Comparison of ENCODE assay signal across 10 mouse cellular contexts in the genomic region with DNA sequence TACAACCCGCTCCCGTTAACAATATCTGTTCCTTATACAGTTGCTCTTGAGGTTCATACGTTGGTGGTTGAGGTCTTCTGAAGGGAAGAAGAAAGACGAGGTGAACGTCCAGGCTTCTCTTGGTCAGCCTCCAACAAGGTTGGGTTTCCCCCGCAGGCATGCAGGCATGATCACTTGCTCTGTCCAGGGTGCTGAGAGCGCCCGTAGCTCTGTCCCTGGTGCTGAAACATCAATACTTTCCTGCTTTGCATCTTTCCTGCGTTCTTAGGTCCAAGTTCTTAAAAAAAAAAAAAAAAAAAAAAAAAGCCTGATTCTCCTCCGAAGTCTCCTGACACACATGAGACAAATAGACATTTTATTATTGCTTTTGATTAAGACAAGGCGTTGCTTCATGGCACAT. TPM values are rescaled to one million over a fixed set of nuclear protein-coding genes. Genes with fewer than 3 reads are reported as not detected.
DNase-seq lines count a peak whose midpoint lies in the region; ATAC-seq and TF ChIP-seq lines count a peak whose summit lies in the region.
"Had no signal": no experiment of that assay in that cellular context is flagged by ENCODE, and none has a peak within 500 bp of the region (broad histone marks: within the 10 kb centered on the region; RNA-seq: fewer than 3 reads in every experiment).

No protein-coding gene starts in this region.

- intact Hi-C loops in gastrocnemius, postnatal 36 days (cut with DNase I), result no loop called here

- no peak overlapping the region for H3K27ac ChIP-seq in midbrain, postnatal 0 days (ENCODE audit: low read depth, low read length)

- H3K4me1 ChIP-seq in midbrain, postnatal 0 days (ENCODE audit: insufficient read depth, low read length), result peaks cover 8% of the 10 kb centered on the region

- whole genome bisulfite sequencing in midbrain, postnatal 0 days, result 8% methylated on average over 11 of the region's 11 CpGs

- H3K4me3 ChIP-seq in midbrain, postnatal 0 days (ENCODE audit: low read depth, low read length), result peak overlapping the region; percentile 27; the same call in 1 of the 2 replicates

- no peaks in the 10 kb centered on the region for H3K36me3 ChIP-seq in midbrain, postnatal 0 days (ENCODE audit: insufficient read depth, low read length)

- no peak for TF ChIP-seq CTCF in midbrain, postnatal 0 days (IDR thresholded peaks at IDR 0.05)

- H3K9me3 ChIP-seq in midbrain, postnatal 0 days (ENCODE audit: low read length), result no peaks in the 10 kb centered on the region

- H3K9ac ChIP-seq in midbrain, postnatal 0 days (replicated peaks; ENCODE audit: low read length, poor library complexity, severe bottlenecking), result no peak overlapping the region

- DNase-seq in urinary bladder, adult 18-20 months (ENCODE audit: low spot score in 2 of 2), result peak; percentile 62 to 81
- DNase-seq in urinary bladder, postnatal 10 days (ENCODE audit: low spot score), result no peak
- peak; percentile 80 to 83 for DNase-seq in adrenal gland, postnatal 36 days
- peak; percentile 44 to 72 for DNase-seq in gastrocnemius, postnatal 36 days
- peak; percentile 89 to 92 for DNase-seq in kidney, postnatal 4 days
- DNase-seq in midbrain, postnatal 0 days (ENCODE audit: low spot score), result peak; percentile 27
- peak; percentile 22 to 34 for DNase-seq in thymus, adult 18-20 months

- no peak for ATAC-seq in midbrain, postnatal 0 days (ENCODE audit: low FRiP score)
- ATAC-seq in erythroblast, adult 5-6 weeks (replicated peaks; ENCODE audit: low FRiP score, poor library complexity, severe bottlenecking), result no peak

- H3K27me3 ChIP-seq in midbrain, postnatal 0 days (ENCODE audit: insufficient read depth, low read length), result peaks cover 18% of the 10 kb centered on the region

- peak overlapping the region; percentile 70 for H3K4me2 ChIP-seq in midbrain, postnatal 0 days (ENCODE audit: low read depth, low read length, poor library complexity, severe bottlenecking)

RNA-seq across cellular contexts. Expression of gene Lin28a, which starts 2.0 kb away (rescaled TPM):
- not detected for total RNA-seq in adrenal gland, postnatal 36 days (2021)
- 1 to 10 TPM in 1 of 2 experiments, under 1 TPM in 1; 0.28 to 1.1 TPM for total RNA-seq in gastrocnemius, postnatal 36 days (2021)
- 0.05 and 0.57 TPM in 2 replicates for total RNA-seq in midbrain, postnatal 0 days (2014; rRNA removed)
- polyA plus RNA-seq in midbrain, postnatal 0 days (2015; fragmentation: Nextera tagmentation; extraction: Ambion mirVana), result 0.04 and 0.13 TPM in 2 replicates
- total RNA-seq in erythroblast, adult 5-6 weeks (2015; ENCODE audit: low replicate concordance), result 3.3 TPM in 1 of 2 replicates, not detected in the other
- total RNA-seq in erythroblast, adult 5-6 weeks (2017; ENCODE audit: low replicate concordance), result 6.4 and 8.9 TPM in 2 replicates
- polyA plus RNA-seq: frontal cortex, adult 2 months; lung, embryonic 16.5 days had no signal

RNA-seq across cellular contexts. Expression of gene Dhdds, which starts 19.9 kb away (rescaled TPM):
- 10 to 100 TPM; 42.8 to 53.9 TPM for total RNA-seq in adrenal gland, postnatal 36 days (2021)
- total RNA-seq in gastrocnemius, postnatal 36 days (2021), result 10 to 100 TPM; 10.5 to 10.9 TPM
- total RNA-seq in midbrain, postnatal 0 days (2014; rRNA removed), result 45.6 and 46.2 TPM in 2 replicates
- 38.3 and 42.6 TPM in 2 replicates for polyA plus RNA-seq in midbrain, postnatal 0 days (2015; fragmentation: Nextera tagmentation; extraction: Ambion mirVana)
- 9.6 and 17.3 TPM in 2 replicates for total RNA-seq in erythroblast, adult 5-6 weeks (2015; ENCODE audit: low replicate concordance)
- total RNA-seq in erythroblast, adult 5-6 weeks (2017; ENCODE audit: low replicate concordance), result 6.6 and 12.2 TPM in 2 replicates

RNA-seq across cellular contexts. Expression of gene Zfp683, which starts 33.0 kb away (rescaled TPM):
- total RNA-seq in adrenal gland, postnatal 36 days (2021), result not detected
- not detected for total RNA-seq in gastrocnemius, postnatal 36 days (2021)
- not detected in 2 replicates for total RNA-seq in midbrain, postnatal 0 days (2014; rRNA removed)
- polyA plus RNA-seq in midbrain, postnatal 0 days (2015; fragmentation: Nextera tagmentation; extraction: Ambion mirVana), result not detected in 2 replicates
- total RNA-seq in erythroblast, adult 5-6 weeks (2015; ENCODE audit: low replicate concordance), result not detected in 2 replicates
- total RNA-seq in erythroblast, adult 5-6 weeks (2017; ENCODE audit: low replicate concordance), result not detected in 2 replicates
- polyA plus RNA-seq: frontal cortex, adult 2 months; lung, embryonic 16.5 days had no signal

RNA-seq across cellular contexts. Expression of gene Crybg2, which starts 40.0 kb away (rescaled TPM):
- not detected for total RNA-seq in adrenal gland, postnatal 36 days (2021)
- not detected for total RNA-seq in gastrocnemius, postnatal 36 days (2021)
- total RNA-seq in midbrain, postnatal 0 days (2014; rRNA removed), result 4.2 and 4.5 TPM in 2 replicates
- polyA plus RNA-seq in midbrain, postnatal 0 days (2015; fragmentation: Nextera tagmentation; extraction: Ambion mirVana), result 7.7 and 8.4 TPM in 2 replicates
- total RNA-seq in erythroblast, adult 5-6 weeks (2015; ENCODE audit: low replicate concordance), result not detected in 2 replicates
- not detected in 2 replicates for total RNA-seq in erythroblast, adult 5-6 weeks (2017; ENCODE audit: low replicate concordance)

RNA-seq across cellular contexts. Expression of gene Hmgn2, which starts 52.2 kb away (rescaled TPM):
- total RNA-seq in adrenal gland, postnatal 36 days (2021), result 100 to 1,000 TPM; 130 to 337 TPM
- 10 to 100 TPM; 31.8 to 54.4 TPM for total RNA-seq in gastrocnemius, postnatal 36 days (2021)
- 231 and 262 TPM in 2 replicates for total RNA-seq in midbrain, postnatal 0 days (2014; rRNA removed)
- polyA plus RNA-seq in midbrain, postnatal 0 days (2015; fragmentation: Nextera tagmentation; extraction: Ambion mirVana), result 858 and 919 TPM in 2 replicates
- total RNA-seq in erythroblast, adult 5-6 weeks (2015; ENCODE audit: low replicate concordance), result 970 and 984 TPM in 2 replicates
- total RNA-seq in erythroblast, adult 5-6 weeks (2017; ENCODE audit: low replicate concordance), result 403 and 537 TPM in 2 replicates
